Mouse (Mus musculus): ENCODE measurements at regions not wholly inside any gene's neighbourhood (a gene's known extent, or its start where the extent isn't known, plus 50 kb on each side); places are given as distances from the start of the nearest gene placed in this dataset.

DNA sequence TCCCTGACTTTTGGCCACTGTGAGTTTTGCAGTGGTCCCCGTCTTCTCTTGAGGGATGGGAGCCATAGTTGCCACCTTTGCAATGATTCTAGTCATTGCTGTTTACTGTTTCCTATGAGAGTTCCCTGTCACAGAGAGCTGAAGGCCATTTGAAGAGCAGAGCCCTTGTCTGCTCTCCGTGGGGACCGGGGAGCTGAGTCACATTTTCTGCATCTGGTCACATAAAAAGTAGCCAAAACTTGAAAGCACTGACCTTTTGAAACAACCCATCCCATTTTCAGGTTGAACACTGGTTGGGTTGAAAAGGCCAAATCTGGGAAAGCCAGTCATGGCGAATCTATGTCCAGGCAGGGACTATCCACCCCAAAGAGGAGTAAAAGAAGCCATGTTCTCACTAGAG lies 387.9 kb upstream of the Mki67 start:
- Histone ChIP-seq H3K4me3 (ENCODE audit: control insufficient read depth in 1 of 2, insufficient read depth in 1 of 2, low read depth in 2 of 2, low read length in 2 of 2) (no peak overlapping the region), H3K9me3 (replicated peaks; ENCODE audit: insufficient read depth, low read length) (no peaks in the 10 kb centered on the region), H3K27me3 (ENCODE audit: control insufficient read depth in 1 of 2, insufficient read depth in 2 of 2, low read length in 2 of 2) (no peaks in the 10 kb centered on the region), H3K9ac (ENCODE audit: control insufficient read depth, low read depth, low read length, poor library complexity, severe bottlenecking) (no peak overlapping the region), H3K36me3 (ENCODE audit: control insufficient read depth in 1 of 2, insufficient read depth in 2 of 2, low read length in 2 of 2) (no peaks in the 10 kb centered on the region), H3K27ac (ENCODE audit: control insufficient read depth, low read depth, low read length) (no peak overlapping the region), H3K79me2 (ENCODE audit: control insufficient read depth, insufficient read depth, low read length, poor library complexity) (no peaks in the 10 kb centered on the region), H3K4me1 (ENCODE audit: control insufficient read depth in 1 of 2, insufficient read depth in 2 of 2, low read length in 2 of 2) (no peaks in the 10 kb centered on the region)
- DNase-seq (ENCODE audit: low read depth, low spot score): no peak
- no peak for TF ChIP-seq MXI1 (IDR thresholded peaks at IDR 0.05; ENCODE audit: low read depth, low read length)
- no peak for TF ChIP-seq BHLHE40 (IDR thresholded peaks at IDR 0.05; ENCODE audit: borderline replicate concordance, low read depth, low read length)
- no peak for TF ChIP-seq MYC (IDR thresholded peaks at IDR 0.05; ENCODE audit: low read depth, low read length)
- TF ChIP-seq ELF1 (IDR thresholded peaks at IDR 0.05; ENCODE audit: low read depth, low read length): no peak
- TF ChIP-seq TAL1 (IDR thresholded peaks at IDR 0.05; ENCODE audit: low read length): no peak
- no peak for TF ChIP-seq ZC3H11A (IDR thresholded peaks at IDR 0.05; ENCODE audit: low read depth, low read length)
- no peak for TF ChIP-seq RAD21 (IDR thresholded peaks at IDR 0.05; ENCODE audit: low read depth, low read length)
- TF ChIP-seq CHD1 (IDR thresholded peaks at IDR 0.05; ENCODE audit: low read depth, low read length): no peak
- TF ChIP-seq MAX (IDR thresholded peaks at IDR 0.05; ENCODE audit: low read length): no peak
- TF ChIP-seq ZMIZ1 (IDR thresholded peaks at IDR 0.05; ENCODE audit: low read depth, low read length): no peak
- TF ChIP-seq NRF1 (IDR thresholded peaks at IDR 0.05; ENCODE audit: insufficient read depth, low read depth, low read length, poor library complexity, severe bottlenecking): no peak
- TF ChIP-seq CTCF (IDR thresholded peaks at IDR 0.05 in 2 of 3, conservative IDR thresholded peaks at IDR 0.05 in 1 of 3; ENCODE audit: control insufficient read depth in 1 of 3, insufficient read depth in 1 of 3, low read depth in 2 of 3, low read length in 3 of 3, poor library complexity in 1 of 3, severe bottlenecking in 1 of 3): no peak
- TF ChIP-seq ZKSCAN1 (IDR thresholded peaks at IDR 0.05; ENCODE audit: low read depth, low read length): no peak
- TF ChIP-seq RCOR1 (IDR thresholded peaks at IDR 0.05; ENCODE audit: low read depth, low read length): no peak
- no peak for TF ChIP-seq KAT2A (conservative IDR thresholded peaks at IDR 0.05; ENCODE audit: low read depth, low read length)
- TF ChIP-seq ZNF384 (IDR thresholded peaks at IDR 0.05; ENCODE audit: low read depth, low read length): no peak

DNA sequence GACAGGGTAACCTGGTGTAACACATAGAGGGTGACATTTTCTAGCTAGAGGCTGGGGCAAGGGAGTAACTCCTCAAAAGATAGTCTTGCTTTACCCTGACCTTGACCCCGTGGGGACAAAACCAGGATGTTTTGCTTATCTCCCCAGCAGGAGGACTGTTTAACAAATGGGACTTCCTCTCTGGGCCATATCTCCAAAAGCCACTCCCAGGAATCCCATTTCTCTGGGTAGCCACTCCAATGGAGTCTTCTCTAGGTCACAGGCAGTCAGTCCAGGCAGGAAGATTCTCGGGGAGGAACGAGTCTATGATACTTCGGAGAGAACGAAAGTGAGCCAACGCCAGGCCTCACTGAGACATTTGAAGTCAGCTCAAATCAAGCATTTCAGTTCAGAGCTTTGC lies 396.0 kb upstream of the Mki67 start:
- Histone ChIP-seq H3K4me3 (ENCODE audit: control insufficient read depth in 1 of 2, insufficient read depth in 1 of 2, low read depth in 2 of 2, low read length in 2 of 2) (no peak overlapping the region), H3K9me3 (replicated peaks; ENCODE audit: insufficient read depth, low read length) (no peaks in the 10 kb centered on the region), H3K27me3 (ENCODE audit: control insufficient read depth in 1 of 2, insufficient read depth in 2 of 2, low read length in 2 of 2) (no peaks in the 10 kb centered on the region), H3K9ac (ENCODE audit: control insufficient read depth, low read depth, low read length, poor library complexity, severe bottlenecking) (no peak overlapping the region), H3K36me3 (ENCODE audit: control insufficient read depth in 1 of 2, insufficient read depth in 2 of 2, low read length in 2 of 2) (no peaks in the 10 kb centered on the region), H3K4me1 (ENCODE audit: control insufficient read depth in 1 of 2, insufficient read depth in 2 of 2, low read length in 2 of 2) (no peaks in the 10 kb centered on the region), H3K27ac (ENCODE audit: control insufficient read depth, low read depth, low read length) (no peak overlapping the region), H3K79me2 (ENCODE audit: control insufficient read depth, insufficient read depth, low read length, poor library complexity) (no peaks in the 10 kb centered on the region)
- TF ChIP-seq MYB (IDR thresholded peaks at IDR 0.05; ENCODE audit: low read depth, low read length): no peak
- no peak for TF ChIP-seq RAD21 (IDR thresholded peaks at IDR 0.05; ENCODE audit: low read depth, low read length)
- no peak for TF ChIP-seq MXI1 (IDR thresholded peaks at IDR 0.05; ENCODE audit: low read depth, low read length)
- TF ChIP-seq POLR2A (IDR thresholded peaks at IDR 0.05; ENCODE audit: control insufficient read depth in 1 of 2, insufficient read depth in 1 of 2, low read depth in 1 of 2, low read length in 2 of 2, poor library complexity in 1 of 2): no peak
- no peak for TF ChIP-seq EP300 (IDR thresholded peaks at IDR 0.05; ENCODE audit: low read depth in 1 of 2, low read length in 2 of 2)
- DNase-seq (ENCODE audit: low read depth, low spot score): no peak

Measured in MEL (cell line).